Mouse (Mus musculus) limb, embryonic 11.5 days (tissue): ENCODE results near the gene Gfpt2. TPM values are rescaled to one million over a fixed set of nuclear protein-coding genes. Genes with fewer than 3 reads are reported as not detected.

Experiments used
- ATAC-seq: fragments of 200-750 bp; cut with Nextera tagmentation; 2 replicates; pipeline ENCODE4 v1.8.0; 2017; ENCODE audit warnings: low read depth; ENCODE audit not compliant: insufficient number of reproducible peaks, low FRiP score, low TSS enrichment
- DNase-seq: peaks from one replicate; pipeline ENCODE4 v3.0.0-alpha.2; 2015; ENCODE audit warnings: low spot score
- H3K27ac ChIP-seq: fragments of 300-500 bp; sonication (generic); replicated peaks from 2 replicates; pipeline ENCODE4 v1.5.1; 2014; ENCODE audit warnings: low read depth, mild to moderate bottlenecking, low read length
- H3K27me3 ChIP-seq: fragments of 300-500 bp; sonication (generic); 2 replicates; pipeline ENCODE4 v1.6.1; 2014; ENCODE audit warnings: mild to moderate bottlenecking, low read length, mixed read lengths; ENCODE audit not compliant: control insufficient read depth, insufficient read depth
- H3K36me3 ChIP-seq: fragments of 300-500 bp; sonication (generic); 2 replicates; pipeline ENCODE4 v1.6.1; 2014; ENCODE audit warnings: mild to moderate bottlenecking, low read length, moderate library complexity, mixed read lengths; ENCODE audit not compliant: control insufficient read depth, insufficient read depth
- H3K4me1 ChIP-seq: fragments of 300-500 bp; sonication (generic); 2 replicates; pipeline ENCODE4 v1.6.1; 2014; ENCODE audit warnings: low read length, mixed read lengths; ENCODE audit not compliant: control insufficient read depth, insufficient read depth
- H3K4me2 ChIP-seq: fragments of 300-500 bp; sonication (generic); 2 replicates; pipeline ENCODE4 v1.6.1; 2014; ENCODE audit warnings: low read depth, mild to moderate bottlenecking, moderate library complexity; ENCODE audit not compliant: severe bottlenecking
- H3K4me3 ChIP-seq: fragments of 300-500 bp; sonication (generic); 2 replicates; pipeline ENCODE4 v1.5.1; 2014; ENCODE audit warnings: low read depth, low read length
- H3K9ac ChIP-seq: fragments of 300-500 bp; sonication (generic); 2 replicates; pipeline ENCODE4 v1.6.1; 2014; ENCODE audit warnings: mild to moderate bottlenecking, low read length
- H3K9me3 ChIP-seq: fragments of 300-500 bp; sonication (generic); 2 replicates; pipeline ENCODE4 v1.6.1; 2016; ENCODE audit warnings: low read length; ENCODE audit not compliant: control insufficient read depth
- WGBS: fragments of 180-500 bp; shearing (Covaris S2); extraction: QIAGEN DNeasy Blood & Tissue Kit; methylation state at CpG from one replicate; pipeline ENCODE4 v1.1.7; 2014; 5-methylcytosine and 5-hydroxymethylcytosine counted together
- polyA plus RNA-seq: library from polyadenylated mRNA; unstranded; fragments of >200 nt; fragmentation: Nextera tagmentation; extraction: Ambion mirVana; gene quantifications from 2 replicates; pipeline ENCODE4 v1.2.1, GENCODE M21; 2014

The Gfpt2 gene
- polyA plus RNA-seq, 1 experiment from 2014 or later = 36.3 TPM

DNA sequence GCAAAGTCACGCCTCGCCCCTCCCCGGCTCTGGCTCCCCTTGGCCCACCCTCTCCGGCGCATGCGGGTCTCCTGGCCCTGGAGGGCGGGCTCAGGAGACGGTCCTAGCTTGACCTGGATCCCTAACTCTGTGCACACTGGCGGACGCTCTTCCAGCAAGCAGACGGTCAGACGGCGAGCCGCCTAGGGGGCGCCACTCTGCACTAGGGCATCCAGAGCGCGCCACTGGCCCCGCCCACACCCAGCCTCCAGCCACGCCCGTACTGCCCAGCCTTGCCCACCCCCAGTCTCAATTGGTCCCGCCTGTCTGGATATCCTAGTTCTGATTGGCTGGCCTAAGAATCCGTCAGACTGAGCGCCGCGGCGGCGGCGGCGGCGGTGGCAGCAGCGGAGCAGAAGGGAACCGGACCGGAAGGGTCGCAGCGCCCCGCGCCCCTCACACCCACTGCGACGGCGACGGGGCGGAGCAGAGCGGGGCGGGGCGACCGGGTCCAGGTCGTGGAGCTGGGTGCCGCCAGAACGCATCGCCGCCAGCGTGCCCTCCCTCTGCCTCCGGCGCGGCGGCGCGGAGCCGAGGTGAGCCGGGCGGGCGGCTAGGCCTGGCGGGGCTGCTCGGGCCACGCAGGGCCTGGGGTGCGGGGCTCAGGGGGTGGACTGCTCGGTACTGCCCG is 52.6 kb downstream of the Gfpt2 start, which contains the start of gene Mapk9:
Mapk9 (plus strand) TSS at position 351 of the 670 bp plus-strand sequence.
- H3K27me3 ChIP-seq = no peaks in the 10 kb centered on the region
- ATAC-seq (peak; percentile 100), DNase-seq (peak; percentile 98)
- no peaks in the 10 kb centered on the region for H3K9me3 ChIP-seq
- WGBS = under 1% methylated on average over 55 of the region's 68 CpGs
- H3K4me2 ChIP-seq = peak within 1 kb of the TSS; percentile 90
- H3K36me3 ChIP-seq = no peaks in the 10 kb centered on the region
- H3K4me1 ChIP-seq = peaks cover 8% of the 10 kb centered on the region; the same call in 1 of the 2 replicates
- H3K9ac ChIP-seq = peak within 1 kb of the TSS; percentile 88
- H3K4me3 ChIP-seq = peak within 1 kb of the TSS; percentile 79
- peak within 1 kb of the TSS; percentile 71; the same call in 1 of the 2 replicates for H3K27ac ChIP-seq

DNA sequence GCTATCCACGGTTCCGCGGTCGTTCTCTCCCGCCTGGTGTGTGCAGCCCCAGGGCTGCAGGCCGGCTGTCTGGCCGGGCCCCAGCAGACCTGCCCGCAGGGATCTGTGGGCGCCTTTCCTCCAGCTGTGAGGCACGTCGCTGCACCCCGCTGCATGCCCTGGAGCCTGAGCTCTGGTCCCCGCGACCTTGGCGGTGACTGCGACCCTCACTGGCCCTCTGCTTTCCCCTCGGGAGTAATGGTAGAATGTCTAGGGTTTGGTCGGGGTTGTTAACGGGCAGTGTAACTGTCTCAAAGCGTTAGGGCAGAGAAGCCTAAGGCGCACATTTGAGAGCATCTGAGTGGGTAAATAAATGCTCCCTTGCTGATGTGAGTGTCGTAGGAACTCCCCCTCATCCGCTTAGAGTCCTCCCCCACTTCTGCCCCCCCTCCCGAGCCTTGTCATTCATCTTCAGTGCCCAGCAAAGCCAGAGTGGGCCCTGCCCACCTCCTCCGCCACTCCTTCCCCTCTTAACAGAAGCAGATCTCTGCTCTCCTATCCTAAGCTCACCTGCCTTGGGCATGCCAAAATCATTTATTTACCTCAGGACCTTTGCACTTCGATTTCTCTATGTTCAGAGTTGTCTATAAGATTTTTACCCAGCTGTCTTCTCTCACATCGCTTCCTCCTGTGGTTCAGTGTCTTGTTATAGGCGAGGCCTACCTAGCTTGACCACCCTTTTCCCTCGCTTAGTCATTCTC is 53.3 kb downstream of the Gfpt2 start:
- Histone ChIP-seq H3K9ac (peak overlapping the region; percentile 88), H3K9me3 (no peaks in the 10 kb centered on the region), H3K36me3 (no peaks in the 10 kb centered on the region), H3K27me3 (no peaks in the 10 kb centered on the region), H3K4me2 (peak overlapping the region; percentile 90), H3K27ac (peak overlapping the region; percentile 71; the same call in 1 of the 2 replicates), H3K4me1 (peaks cover 8% of the 10 kb centered on the region; the same call in 1 of the 2 replicates), H3K4me3 (peak overlapping the region; percentile 79)
- DNase-seq = no peak
- ATAC-seq = no peak
- WGBS = 9% methylated on average over 29 of the region's 29 CpGs

DNA sequence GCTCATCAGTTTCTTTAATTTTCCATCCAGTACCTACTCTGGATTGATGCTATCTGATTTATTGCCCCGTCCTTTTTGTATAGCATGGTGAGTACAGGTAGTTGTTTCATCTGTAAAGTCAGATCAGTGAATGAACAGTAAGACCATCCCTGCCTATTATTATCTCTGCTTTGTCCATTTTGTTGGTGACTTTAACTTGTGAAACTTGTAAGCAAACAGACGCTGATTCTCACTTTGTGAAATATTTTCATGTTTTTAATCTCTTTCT is 53.8 kb downstream of the Gfpt2 start:
- H3K9me3 ChIP-seq = no peaks in the 10 kb centered on the region
- H3K9ac ChIP-seq = no peak overlapping the region

DNA sequence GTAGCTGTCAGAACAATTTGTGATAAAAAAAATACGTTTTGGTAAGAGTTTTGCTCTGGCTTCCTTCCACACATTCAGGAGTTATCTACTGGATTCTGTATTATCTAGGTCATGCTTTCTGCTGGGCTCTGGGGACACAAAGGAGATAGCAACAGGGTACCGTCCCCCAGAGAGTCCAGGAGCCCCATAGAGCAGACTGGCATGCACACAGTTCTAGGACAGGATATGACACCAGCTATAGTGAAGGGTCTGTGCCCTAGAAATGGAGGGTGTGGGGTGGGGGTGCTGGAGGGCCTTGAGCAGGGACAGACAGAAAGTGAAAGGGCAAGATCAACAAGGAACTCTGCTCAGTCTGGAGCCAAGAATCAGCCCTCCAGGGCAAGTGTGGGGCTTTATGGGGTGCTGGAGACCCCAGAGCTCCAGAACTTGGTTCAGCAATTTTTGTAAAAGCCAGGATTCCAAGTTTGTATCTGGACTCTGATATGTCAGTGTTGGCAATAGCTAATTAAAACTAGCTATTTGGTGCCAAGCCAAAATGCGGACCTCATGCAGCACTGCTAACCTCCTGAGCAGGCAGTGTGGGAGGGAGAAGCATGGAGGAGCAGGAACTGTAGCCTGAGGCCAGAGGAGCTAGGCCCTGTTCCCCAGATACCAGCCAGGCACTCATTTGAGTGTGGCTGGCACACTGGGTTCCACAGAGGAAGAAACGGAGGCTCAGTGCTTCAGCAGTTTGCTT is 54.3 kb downstream of the Gfpt2 start:
- H3K4me3 ChIP-seq = no peak overlapping the region

More for the DNA sequence above, 53.8 kb downstream of the Gfpt2 start:
- Histone ChIP-seq H3K4me2 (peak overlapping the region; percentile 90), H3K4me1 (peaks cover 8% of the 10 kb centered on the region; the same call in 1 of the 2 replicates), H3K36me3 (no peaks in the 10 kb centered on the region), H3K4me3 (no peak overlapping the region; the same call in 1 of the 2 replicates), H3K27ac (no peak overlapping the region), H3K27me3 (no peaks in the 10 kb centered on the region)
- ATAC-seq (no peak), DNase-seq (no peak)
- WGBS = 83% methylated on average over 2 of the region's 2 CpGs

DNA sequence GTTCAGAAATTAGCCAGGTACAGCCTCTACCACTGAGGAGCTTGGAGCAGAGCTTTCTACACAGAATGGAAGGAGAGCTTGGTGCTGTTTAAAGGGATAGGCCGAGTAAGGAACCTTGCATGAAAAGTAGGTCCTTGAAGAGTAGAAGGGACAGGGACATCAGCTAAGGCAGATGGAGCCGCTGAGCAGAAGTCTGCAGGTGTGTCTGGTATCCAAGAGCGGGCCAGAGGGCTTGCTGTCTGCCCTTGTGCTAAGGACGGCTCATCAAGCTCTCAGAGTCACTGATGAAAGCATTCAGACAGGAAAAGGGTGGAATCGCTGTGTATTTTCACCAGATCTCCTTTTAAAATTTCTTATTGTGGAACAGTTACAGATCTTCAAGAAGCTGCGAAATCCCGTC is 56.4 kb downstream of the Gfpt2 start:
- H3K4me2 ChIP-seq = no peak overlapping the region
- H3K4me1 ChIP-seq = peaks cover 8% of the 10 kb centered on the region; the same call in 1 of the 2 replicates
- no peak overlapping the region for H3K4me3 ChIP-seq
- no peak overlapping the region for H3K9ac ChIP-seq
- no peaks in the 10 kb centered on the region for H3K9me3 ChIP-seq
- DNase-seq = no peak
- WGBS = 93% methylated on average over 7 of the region's 7 CpGs
- no peak overlapping the region for H3K27ac ChIP-seq
- ATAC-seq = no peak
- no peaks in the 10 kb centered on the region for H3K27me3 ChIP-seq
- H3K36me3 ChIP-seq = no peaks in the 10 kb centered on the region

More for the DNA sequence above, 54.3 kb downstream of the Gfpt2 start:
- Histone ChIP-seq H3K4me1 (peaks cover 8% of the 10 kb centered on the region; the same call in 1 of the 2 replicates), H3K27ac (no peak overlapping the region), H3K36me3 (no peaks in the 10 kb centered on the region), H3K4me2 (no peak overlapping the region), H3K9me3 (no peaks in the 10 kb centered on the region), H3K9ac (no peak overlapping the region), H3K27me3 (no peaks in the 10 kb centered on the region)
- DNase-seq = no peak
- ATAC-seq = no peak
- WGBS = 79% methylated on average over 4 of the region's 4 CpGs

DNA sequence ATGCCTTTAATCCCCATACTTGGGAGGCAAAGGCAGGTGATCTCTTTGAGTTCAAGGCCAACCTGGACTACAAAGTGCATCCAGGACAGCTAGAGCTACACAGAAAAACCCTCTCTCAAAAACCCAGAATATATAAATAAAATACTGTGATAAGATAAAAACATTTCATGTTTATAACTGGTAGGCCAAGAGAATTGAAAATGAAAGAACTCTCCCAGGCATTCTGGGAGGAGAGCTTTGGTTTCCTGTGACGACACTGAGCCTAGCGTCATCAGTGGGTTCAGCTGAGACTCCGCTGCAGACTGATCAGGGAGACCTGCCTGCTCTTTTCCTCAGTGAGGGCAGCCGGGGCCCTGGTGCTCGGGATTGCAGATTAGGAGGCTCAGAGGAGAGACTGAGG is 61.2 kb downstream of the Gfpt2 start:
- 90% methylated on average over 5 of the region's 5 CpGs for WGBS

DNA sequence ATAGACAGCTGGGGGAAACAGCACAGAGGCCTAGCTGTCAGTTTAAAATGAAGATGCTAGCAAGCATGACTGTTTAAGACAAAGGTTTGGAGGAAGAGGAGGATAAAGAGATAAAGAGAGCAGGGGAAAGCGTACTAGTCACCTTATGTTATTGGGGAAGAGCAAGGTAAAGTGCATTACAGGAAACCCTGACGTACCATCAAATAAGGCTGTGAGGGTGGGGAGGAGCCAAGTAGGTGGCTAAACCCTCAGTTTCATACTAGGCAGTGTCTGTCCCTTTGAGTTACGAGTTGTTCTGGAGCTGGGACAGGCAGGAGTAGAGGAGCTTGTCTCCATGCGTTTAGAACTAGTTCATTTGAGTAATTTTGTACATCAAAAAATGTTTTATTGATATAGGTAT is 67.2 kb downstream of the Gfpt2 start:
- Histone ChIP-seq H3K36me3 (no peaks in the 10 kb centered on the region), H3K4me1 (no peaks in the 10 kb centered on the region), H3K9me3 (no peaks in the 10 kb centered on the region), H3K9ac (no peak overlapping the region), H3K4me3 (no peak overlapping the region), H3K27me3 (no peaks in the 10 kb centered on the region), H3K27ac (no peak overlapping the region), H3K4me2 (no peak overlapping the region)
- WGBS = 91% methylated on average over 4 of the region's 4 CpGs
- ATAC-seq (no peak), DNase-seq (no peak)

More for the DNA sequence above, 61.2 kb downstream of the Gfpt2 start:
- no peak overlapping the region for H3K4me2 ChIP-seq
- ATAC-seq (no peak), DNase-seq (no peak)
- H3K27ac ChIP-seq = no peak overlapping the region
- no peaks in the 10 kb centered on the region for H3K27me3 ChIP-seq
- no peaks in the 10 kb centered on the region for H3K9me3 ChIP-seq
- no peak overlapping the region for H3K4me3 ChIP-seq
- no peak overlapping the region for H3K9ac ChIP-seq
- H3K36me3 ChIP-seq = no peaks in the 10 kb centered on the region
- H3K4me1 ChIP-seq = no peaks in the 10 kb centered on the region

DNA sequence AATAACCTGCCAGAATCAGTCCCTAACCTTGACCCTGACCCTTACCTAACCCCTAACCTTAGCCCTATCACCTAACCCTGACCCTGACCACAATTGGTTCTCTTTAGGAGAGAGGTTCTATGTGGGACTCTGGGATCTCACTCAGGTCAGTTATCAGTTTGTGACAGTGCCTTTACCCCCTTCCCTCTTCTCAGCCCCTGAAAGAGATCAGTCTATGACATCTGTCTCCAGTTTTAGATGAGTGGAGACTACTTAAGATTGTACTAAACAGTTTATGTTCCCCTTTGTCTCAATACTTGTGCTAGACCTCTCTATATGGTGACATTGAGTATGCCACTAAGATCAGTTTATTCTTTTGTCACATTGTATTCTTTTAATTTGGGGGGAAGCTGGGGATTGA is 69.9 kb downstream of the Gfpt2 start:
- H3K27me3 ChIP-seq = no peaks in the 10 kb centered on the region
- H3K9me3 ChIP-seq = no peaks in the 10 kb centered on the region
- no peak for DNase-seq
- H3K4me3 ChIP-seq = no peak overlapping the region
- no peak for ATAC-seq
- H3K4me2 ChIP-seq = no peak overlapping the region
- H3K4me1 ChIP-seq = no peaks in the 10 kb centered on the region
- no peaks in the 10 kb centered on the region for H3K36me3 ChIP-seq
- H3K27ac ChIP-seq = no peak overlapping the region
- H3K9ac ChIP-seq = no peak overlapping the region
